Mouse (Mus musculus) testis, adult 2 months (tissue): ENCODE measurements around the gene 2310022A10Rik.

ENCODE experiments used
- CTCF ChIP-seq: fragments of 200-500 bp; IDR thresholded peaks from 2 replicates; pipeline ENCODE4 v1.5.1; 2012; ENCODE audit warnings: low read depth, mild to moderate bottlenecking, inconsistent platforms, low read length, moderate library complexity; ENCODE audit not compliant: control insufficient read depth, insufficient read depth, insufficient replicate concordance
- POLR2A ChIP-seq: fragments of 200-500 bp; IDR thresholded peaks from 2 replicates; pipeline ENCODE4 v1.6.1; 2012; ENCODE audit warnings: low read depth, mild to moderate bottlenecking, inconsistent platforms, low read length, moderate library complexity; ENCODE audit not compliant: control insufficient read depth

- TF ChIP-seq CTCF: no peak
- TF ChIP-seq POLR2A: no peak
These were observed 7.9 kb downstream of the 2310022A10Rik start for GRCm38 (mm10) chr7:27560978-27561377.
